In genomic region chr5:105494918-105495901, GRCm38 (mm10) we compare ENCODE assay signal across 8 mouse cellular contexts. TPM values are rescaled to one million over a fixed set of nuclear protein-coding genes. Genes with fewer than 3 reads are reported as not detected.
DNase-seq lines count a peak whose midpoint lies in the region; ATAC-seq lines count a peak whose summit lies in the region.

No protein-coding gene starts in this region.

- no peak overlapping the region for H3K27ac ChIP-seq in embryonic facial prominence, embryonic 11.5 days (replicated peaks; ENCODE audit: low read depth, low read length)
- no peak overlapping the region for H3K27ac ChIP-seq in liver, embryonic 16.5 days (ENCODE audit: low read length)

- peak; percentile 30 to 46 for DNase-seq in urinary bladder, adult 18-20 months (ENCODE audit: low spot score in 2 of 2)
- DNase-seq in urinary bladder, adult 2 months (ENCODE audit: low spot score) = no peak
- DNase-seq in embryonic facial prominence, embryonic 11.5 days (ENCODE audit: low spot score) = peak; percentile 87
- peak; percentile 74 to 82 for DNase-seq in heart, adult 9 months (ENCODE audit: low spot score in 2 of 2)
- peak; percentile 57 to 76 for DNase-seq in kidney, adult 8-10 months
- DNase-seq in neural tube, embryonic 10.5 days (ENCODE audit: extremely low spot score, low spot score) = peak; percentile 79
- peak; percentile 42 for DNase-seq in testis, postnatal 14 days (ENCODE audit: low spot score)

- peak; percentile 79 for ATAC-seq in embryonic facial prominence, embryonic 11.5 days (replicated peaks; ENCODE audit: insufficient number of reproducible peaks, low FRiP score, low TSS enrichment, low read depth)
- peak; percentile 63 for ATAC-seq in liver, embryonic 16.5 days (ENCODE audit: low read depth)

- H3K9me3 ChIP-seq in embryonic facial prominence, embryonic 11.5 days (replicated peaks; ENCODE audit: control insufficient read depth, low read length) = no peaks in the 10 kb centered on the region
- H3K9me3 ChIP-seq in liver, embryonic 16.5 days (replicated peaks; ENCODE audit: control insufficient read depth, low read length) = no peaks in the 10 kb centered on the region

- peak overlapping the region; percentile 29; the same call in 1 of the 2 replicates for H3K9ac ChIP-seq in embryonic facial prominence, embryonic 11.5 days (replicated peaks; ENCODE audit: low read length)
- H3K9ac ChIP-seq in liver, embryonic 16.5 days (ENCODE audit: low read depth, low read length) = no peak overlapping the region

- 0 out of 2 replicates have a peak, but pooled peaks cover 2% of the 10 kb centered on the region for H3K4me1 ChIP-seq in embryonic facial prominence, embryonic 11.5 days (ENCODE audit: control insufficient read depth, insufficient read depth, low read length)
- no peaks in the 10 kb centered on the region; the same call in none of the 2 replicates for H3K4me1 ChIP-seq in liver, embryonic 16.5 days (ENCODE audit: control insufficient read depth, low read depth, low read length)

- no peaks in the 10 kb centered on the region for H3K36me3 ChIP-seq in embryonic facial prominence, embryonic 11.5 days (replicated peaks; ENCODE audit: control insufficient read depth, insufficient read depth, low read depth, low read length)
- H3K36me3 ChIP-seq in liver, embryonic 16.5 days (ENCODE audit: control insufficient read depth, insufficient read depth) = no peaks in the 10 kb centered on the region

- no peaks in the 10 kb centered on the region for H3K27me3 ChIP-seq in embryonic facial prominence, embryonic 11.5 days (ENCODE audit: control insufficient read depth, insufficient read depth, low read length)
- H3K27me3 ChIP-seq in liver, embryonic 16.5 days (ENCODE audit: control insufficient read depth, insufficient read depth, low read depth, low read length) = no peaks in the 10 kb centered on the region

- 9% methylated on average over 22 of the region's 24 CpGs for WGBS in embryonic facial prominence, embryonic 11.5 days
- 8% methylated on average over 23 of the region's 24 CpGs for WGBS in liver, embryonic 16.5 days (ENCODE audit: insufficient replicate concordance)

- H3K4me2 ChIP-seq in embryonic facial prominence, embryonic 11.5 days (ENCODE audit: low read depth, low read length) = peak overlapping the region; percentile 36
- peak overlapping the region; percentile 44 for H3K4me2 ChIP-seq in liver, embryonic 16.5 days (ENCODE audit: low read depth, low read length)

- H3K4me3 ChIP-seq in embryonic facial prominence, embryonic 11.5 days (ENCODE audit: low read depth, low read length) = peak overlapping the region; percentile 11; the same call in 1 of the 2 replicates
- peak overlapping the region; percentile 21; the same call in 1 of the 2 replicates for H3K4me3 ChIP-seq in liver, embryonic 16.5 days (ENCODE audit: low read depth, low read length)

RNA-seq across cellular contexts. Expression of gene Lrrc8c, which starts 24.0 kb away (rescaled TPM):
- 7.1 and 7.9 TPM in 2 replicates for polyA plus RNA-seq in urinary bladder, adult 2 months (2012; rRNA removed)
- 13.5 and 13.6 TPM in 2 replicates for polyA plus RNA-seq in embryonic facial prominence, embryonic 11.5 days (2014; fragmentation: Nextera tagmentation; extraction: Ambion mirVana)
- 14.0 and 16.4 TPM in 2 replicates for polyA plus RNA-seq in liver, embryonic 16.5 days (2015; fragmentation: Nextera tagmentation; extraction: Ambion mirVana)
